Mouse (Mus musculus) midbrain, embryonic 11.5 days (tissue): ENCODE measurements around the gene Dad1. TPM values are rescaled to one million over a fixed set of nuclear protein-coding genes. Genes with fewer than 3 reads are reported as not detected.
"Not testable (repeated sequence)": the region's sequence is repeated elsewhere in the genome, so short reads cannot be mapped to it uniquely, and the experiment has no call there.

Source experiments
- ATAC-seq: fragments of 200-750 bp; cut with Nextera tagmentation; 2 replicates; pipeline ENCODE4 v1.8.0; 2017; ENCODE audit warnings: moderate TSS enrichment, moderate library complexity; ENCODE audit not compliant: low FRiP score
- DNase-seq: peaks from one replicate; pipeline ENCODE4 v3.0.0; 2015; ENCODE audit warnings: low spot score; ENCODE audit errors: missing footprints
- H3K27ac ChIP-seq: fragments of 300-500 bp; sonication (generic); 2 replicates; pipeline ENCODE4 v1.5.1; 2014; ENCODE audit warnings: low read depth, low read length
- H3K27me3 ChIP-seq: fragments of 300-500 bp; sonication (generic); 2 replicates; pipeline ENCODE4 v1.6.1; 2014; ENCODE audit warnings: mild to moderate bottlenecking, low read length, moderate library complexity, mixed read lengths; ENCODE audit not compliant: control insufficient read depth, insufficient read depth
- H3K36me3 ChIP-seq: fragments of 300-500 bp; sonication (generic); 2 replicates; pipeline ENCODE4 v1.6.1; 2014; ENCODE audit warnings: mild to moderate bottlenecking, low read length, moderate library complexity, mixed read lengths; ENCODE audit not compliant: control insufficient read depth, insufficient read depth
- H3K4me1 ChIP-seq: fragments of 300-500 bp; sonication (generic); 2 replicates; pipeline ENCODE4 v1.6.1; 2014; ENCODE audit warnings: low read length; ENCODE audit not compliant: control insufficient read depth, insufficient read depth
- H3K4me2 ChIP-seq: fragments of 300-500 bp; sonication (generic); 2 replicates; pipeline ENCODE4 v1.6.1; 2014; ENCODE audit warnings: mild to moderate bottlenecking, moderate library complexity
- H3K4me3 ChIP-seq: fragments of 300-500 bp; sonication (generic); 2 replicates; pipeline ENCODE4 v1.5.1; 2014; ENCODE audit warnings: low read depth, low read length
- H3K9ac ChIP-seq: fragments of 300-500 bp; sonication (generic); 2 replicates; pipeline ENCODE4 v1.6.1; 2014; ENCODE audit warnings: low read length
- H3K9me3 ChIP-seq: fragments of 300-500 bp; sonication (generic); 2 replicates; pipeline ENCODE4 v1.6.1; 2016; ENCODE audit warnings: low read length; ENCODE audit not compliant: control insufficient read depth
- WGBS: fragments of 180-500 bp; shearing (Covaris S2); extraction: QIAGEN DNeasy Blood & Tissue Kit; methylation state at CpG from one replicate; pipeline ENCODE4 v1.1.7; 2014; 5-methylcytosine and 5-hydroxymethylcytosine counted together
- polyA plus RNA-seq: library from polyadenylated mRNA; unstranded; fragments of >200 nt; fragmentation: Nextera tagmentation; extraction: Ambion mirVana; gene quantifications from 2 replicates; pipeline ENCODE4 v1.2.1, GENCODE M21; 2014

Gene Dad1
- polyA plus RNA-seq, 1 experiment from 2014 or later: 237 TPM

- no peaks in the 10 kb centered on the region for H3K27me3 ChIP-seq
- H3K9ac ChIP-seq: no peak overlapping the region
- no peak for ATAC-seq
- H3K9me3 ChIP-seq: no peaks in the 10 kb centered on the region
- H3K4me2 ChIP-seq: no peak overlapping the region
- peaks cover 18% of the 10 kb centered on the region for H3K4me1 ChIP-seq
- no peaks in the 10 kb centered on the region for H3K36me3 ChIP-seq
- H3K27ac ChIP-seq: no peak overlapping the region
- 88% methylated on average over 14 of the region's 14 CpGs for WGBS
- no peak for DNase-seq
- no peak overlapping the region for H3K4me3 ChIP-seq
Measured at GRCm38 (mm10) chr14:54230638-54231150, 23.2 kb downstream of the Dad1 start.

GRCm38 (mm10) chr14:54229849-54230248 lies 24.1 kb downstream of the Dad1 start:
- ATAC-seq, H3K27me3 ChIP-seq, H3K4me3 ChIP-seq, H3K9ac ChIP-seq, H3K9me3 ChIP-seq, H3K4me2 ChIP-seq, H3K27ac ChIP-seq, H3K36me3 ChIP-seq, DNase-seq: not testable (repeated sequence)
- 85% methylated on average over 3 of the region's 4 CpGs for WGBS
- H3K4me1 ChIP-seq: peaks cover 20% of the 10 kb centered on the region

- H3K27me3 ChIP-seq: no peaks in the 10 kb centered on the region
- peak overlapping the region; percentile 30 for H3K4me3 ChIP-seq
- peak overlapping the region; percentile 69 for H3K9ac ChIP-seq
- no peaks in the 10 kb centered on the region for H3K9me3 ChIP-seq
- H3K4me1 ChIP-seq: peaks cover 18% of the 10 kb centered on the region
- 3% methylated on average over 25 of the region's 25 CpGs for WGBS
- peak overlapping the region; percentile 59 for H3K4me2 ChIP-seq
- H3K36me3 ChIP-seq: no peaks in the 10 kb centered on the region
- H3K27ac ChIP-seq: peak overlapping the region; percentile 25; the same call in 1 of the 2 replicates
- peak; percentile 52 for ATAC-seq
- peak; percentile 91 for DNase-seq
Measured at GRCm38 (mm10) chr14:54228933-54229713, 24.8 kb downstream of the Dad1 start.

- H3K4me3 ChIP-seq: peak overlapping the region; percentile 30; the same call in 1 of the 2 replicates
- peaks cover 18% of the 10 kb centered on the region for H3K4me1 ChIP-seq
- no peaks in the 10 kb centered on the region for H3K9me3 ChIP-seq
- H3K36me3 ChIP-seq: no peaks in the 10 kb centered on the region
- peak; percentile 23 for ATAC-seq
- WGBS: 7% methylated on average over 7 of the region's 7 CpGs
- peak overlapping the region; percentile 59 for H3K4me2 ChIP-seq
- peak overlapping the region; percentile 25 for H3K27ac ChIP-seq
- H3K27me3 ChIP-seq: no peaks in the 10 kb centered on the region
- no peak for DNase-seq
- peak overlapping the region; percentile 69; the same call in 1 of the 2 replicates for H3K9ac ChIP-seq
Measured at GRCm38 (mm10) chr14:54228501-54228900, 25.4 kb downstream of the Dad1 start.

- Histone ChIP-seq H3K9me3 (no peaks in the 10 kb centered on the region), H3K27ac (no peak overlapping the region; the same call in 1 of the 2 replicates), H3K36me3 (no peaks in the 10 kb centered on the region), H3K27me3 (no peaks in the 10 kb centered on the region), H3K9ac (peak overlapping the region; percentile 69), H3K4me1 (peaks cover 18% of the 10 kb centered on the region), H3K4me3 (peak overlapping the region; percentile 30), H3K4me2 (peak overlapping the region; percentile 59)
- ATAC-seq (peak; percentile 69), DNase-seq (peak; percentile 97)
- WGBS: 3% methylated on average over 10 of the region's 10 CpGs
Measured at GRCm38 (mm10) chr14:54227911-54228451, 25.9 kb downstream of the Dad1 start.

- no peak overlapping the region; the same call in 1 of the 2 replicates for H3K4me2 ChIP-seq
- no peaks in the 10 kb centered on the region for H3K36me3 ChIP-seq
- no peaks in the 10 kb centered on the region for H3K27me3 ChIP-seq
- no peak overlapping the region for H3K27ac ChIP-seq
- DNase-seq (no peak), ATAC-seq (0 out of 2 replicates have a peak, but pooled peaks have one; percentile 2)
- H3K9ac ChIP-seq: no peak overlapping the region
- H3K4me3 ChIP-seq: no peak overlapping the region
- 59% methylated on average over 16 of the region's 16 CpGs for WGBS
- H3K4me1 ChIP-seq: peaks cover 18% of the 10 kb centered on the region
- no peaks in the 10 kb centered on the region for H3K9me3 ChIP-seq
Measured at GRCm38 (mm10) chr14:54226911-54227811, 26.7 kb downstream of the Dad1 start.

- 81% methylated on average over 11 of the region's 11 CpGs for WGBS
Measured at GRCm38 (mm10) chr14:54225725-54226124, 28.2 kb downstream of the Dad1 start.

GRCm38 (mm10) chr14:54224484-54225467 lies 29.1 kb downstream of the Dad1 start:
- H3K9me3 ChIP-seq: no peaks in the 10 kb centered on the region
- DNase-seq (no peak), ATAC-seq (no peak)
- 54% methylated on average over 16 of the region's 16 CpGs for WGBS
- no peak overlapping the region for H3K27ac ChIP-seq
- no peak overlapping the region for H3K9ac ChIP-seq
- no peaks in the 10 kb centered on the region for H3K27me3 ChIP-seq
- no peak overlapping the region for H3K4me3 ChIP-seq
- H3K4me1 ChIP-seq: peaks cover 18% of the 10 kb centered on the region
- H3K36me3 ChIP-seq: no peaks in the 10 kb centered on the region
- H3K4me2 ChIP-seq: no peak overlapping the region

More at GRCm38 (mm10) chr14:54225725-54226124, 28.2 kb downstream of the Dad1 start:
- H3K36me3 ChIP-seq: no peaks in the 10 kb centered on the region
- no peaks in the 10 kb centered on the region for H3K27me3 ChIP-seq
- H3K4me3 ChIP-seq: no peak overlapping the region
- ATAC-seq (no peak), DNase-seq (no peak)
- no peaks in the 10 kb centered on the region for H3K9me3 ChIP-seq
- H3K27ac ChIP-seq: no peak overlapping the region
- no peak overlapping the region for H3K9ac ChIP-seq
- H3K4me1 ChIP-seq: peaks cover 18% of the 10 kb centered on the region
- H3K4me2 ChIP-seq: no peak overlapping the region
